Mouse (Mus musculus) kidney, embryonic 16.5 days (tissue): Measurements from ENCODE around the gene Cmip. TPM values are rescaled to one million over a fixed set of nuclear protein-coding genes. Genes with fewer than 3 reads are reported as not detected.
A peak's percentile ranks its signal among the peaks of the same experiment; 100 is the strongest.

Source experiments
- ATAC-seq: fragments of 200-750 bp; cut with Nextera tagmentation; 2 replicates; pipeline ENCODE4 v1.8.0; 2017; ENCODE audit warnings: moderate TSS enrichment; ENCODE audit not compliant: low FRiP score, low TSS enrichment
- H3K27ac ChIP-seq: fragments of 300-500 bp; sonication (generic); 2 replicates; pipeline ENCODE4 v1.5.1; 2014; ENCODE audit warnings: low read length
- H3K27me3 ChIP-seq: fragments of 300-500 bp; sonication (generic); 2 replicates; pipeline ENCODE4 v1.6.1; 2014; ENCODE audit warnings: low read length, control low read depth, mixed read lengths; ENCODE audit not compliant: insufficient read depth
- H3K36me3 ChIP-seq: fragments of 300-500 bp; sonication (generic); 2 replicates; pipeline ENCODE4 v1.6.1; 2014; ENCODE audit warnings: low read length, control low read depth, mixed read lengths; ENCODE audit not compliant: insufficient read depth
- H3K4me1 ChIP-seq: fragments of 300-500 bp; sonication (generic); 2 replicates; pipeline ENCODE4 v1.6.1; 2014; ENCODE audit warnings: low read length, control low read depth, mixed read lengths; ENCODE audit not compliant: insufficient read depth
- H3K4me2 ChIP-seq: fragments of 300-500 bp; sonication (generic); replicated peaks from 2 replicates; pipeline ENCODE4 v1.6.1; 2014; ENCODE audit warnings: low read depth, low read length
- H3K4me3 ChIP-seq: fragments of 300-500 bp; sonication (generic); 2 replicates; pipeline ENCODE4 v1.5.1; 2014; ENCODE audit warnings: mild to moderate bottlenecking, low read length
- H3K9ac ChIP-seq: fragments of 300-500 bp; sonication (generic); replicated peaks from 2 replicates; pipeline ENCODE4 v1.6.1; 2014; ENCODE audit warnings: low read length
- H3K9me3 ChIP-seq: fragments of 300-500 bp; sonication (generic); 2 replicates; pipeline ENCODE4 v1.6.1; 2016; ENCODE audit warnings: low read length, control low read depth
- WGBS: fragments of 180-500 bp; shearing (Covaris S2); extraction: QIAGEN DNeasy Blood & Tissue Kit; methylation state at CpG from one replicate; pipeline ENCODE4 v1.1.7; 2014; 5-methylcytosine and 5-hydroxymethylcytosine counted together
- polyA plus RNA-seq: library from polyadenylated mRNA; unstranded; fragments of >200 nt; fragmentation: Nextera tagmentation; extraction: Ambion mirVana; gene quantifications from 2 replicates; pipeline ENCODE4 v1.2.1, GENCODE M21; 2015

Cmip gene
- 20.4 and 21.0 TPM in 2 replicates for polyA plus RNA-seq

- Histone ChIP-seq H3K27ac (peak within 1 kb of the TSS; percentile 86), H3K36me3 (no peaks in the 10 kb centered on the region), H3K9ac (peak within 1 kb of the TSS; percentile 94), H3K4me3 (peak within 1 kb of the TSS; percentile 92), H3K27me3 (no peaks in the 10 kb centered on the region), H3K4me2 (peak within 1 kb of the TSS; percentile 85), H3K4me1 (peaks cover 44% of the 10 kb centered on the region), H3K9me3 (no peaks in the 10 kb centered on the region)
- under 1% methylated on average over 65 of the region's 65 CpGs for WGBS
- ATAC-seq: peak; percentile 10; the same call in 1 of the 2 replicates
Measured at GRCm38 (mm10) chr8:117257029-117257820, at the start of gene Cmip. Cmip (plus strand) TSS chr8:117257064.

GRCm38 (mm10) chr8:117209150-117209549 is 47.7 kb upstream of the Cmip start:
- no peak for ATAC-seq
- Histone ChIP-seq H3K27me3 (no peaks in the 10 kb centered on the region), H3K36me3 (peaks cover 9% of the 10 kb centered on the region; the same call in 1 of the 2 replicates)

GRCm38 (mm10) chr8:117212100-117212499 is 44.8 kb upstream of the Cmip start:
- H3K9ac ChIP-seq: no peak overlapping the region
- no peak overlapping the region for H3K4me3 ChIP-seq
- no peak overlapping the region for H3K4me2 ChIP-seq
- no peaks in the 10 kb centered on the region for H3K9me3 ChIP-seq
- H3K27me3 ChIP-seq: no peaks in the 10 kb centered on the region
- WGBS: 89% methylated on average over 11 of the region's 11 CpGs
- no peak for ATAC-seq
- H3K4me1 ChIP-seq: no peaks in the 10 kb centered on the region
- no peak overlapping the region for H3K27ac ChIP-seq
- H3K36me3 ChIP-seq: peaks cover 10% of the 10 kb centered on the region; the same call in 1 of the 2 replicates

More at GRCm38 (mm10) chr8:117209150-117209549, 47.7 kb upstream of the Cmip start:
- H3K27ac ChIP-seq: no peak overlapping the region
- H3K9ac ChIP-seq: no peak overlapping the region
- WGBS: 89% methylated on average over 12 of the region's 12 CpGs
- no peak overlapping the region for H3K4me3 ChIP-seq
- no peaks in the 10 kb centered on the region for H3K4me1 ChIP-seq
- no peaks in the 10 kb centered on the region for H3K9me3 ChIP-seq
- no peak overlapping the region for H3K4me2 ChIP-seq

- Histone ChIP-seq H3K27me3 (no peaks in the 10 kb centered on the region), H3K4me2 (no peak overlapping the region), H3K9me3 (no peaks in the 10 kb centered on the region), H3K9ac (no peak overlapping the region), H3K36me3 (0 out of 2 replicates have a peak, but pooled peaks cover 5% of the 10 kb centered on the region), H3K27ac (no peak overlapping the region), H3K4me3 (no peak overlapping the region), H3K4me1 (no peaks in the 10 kb centered on the region)
- WGBS: 79% methylated on average over 2 of the region's 2 CpGs
- no peak for ATAC-seq
Measured at GRCm38 (mm10) chr8:117217724-117218123, 39.1 kb upstream of the Cmip start.

- Histone ChIP-seq H3K4me3 (no peak overlapping the region), H3K9me3 (no peaks in the 10 kb centered on the region), H3K36me3 (no peaks in the 10 kb centered on the region), H3K4me1 (peaks cover 3% of the 10 kb centered on the region; the same call in 1 of the 2 replicates), H3K27ac (no peak overlapping the region), H3K9ac (no peak overlapping the region), H3K27me3 (no peaks in the 10 kb centered on the region), H3K4me2 (no peak overlapping the region)
- 77% methylated on average over 6 of the region's 6 CpGs for WGBS
- ATAC-seq: no peak
Measured at GRCm38 (mm10) chr8:117222396-117222795, 34.5 kb upstream of the Cmip start.

DNA sequence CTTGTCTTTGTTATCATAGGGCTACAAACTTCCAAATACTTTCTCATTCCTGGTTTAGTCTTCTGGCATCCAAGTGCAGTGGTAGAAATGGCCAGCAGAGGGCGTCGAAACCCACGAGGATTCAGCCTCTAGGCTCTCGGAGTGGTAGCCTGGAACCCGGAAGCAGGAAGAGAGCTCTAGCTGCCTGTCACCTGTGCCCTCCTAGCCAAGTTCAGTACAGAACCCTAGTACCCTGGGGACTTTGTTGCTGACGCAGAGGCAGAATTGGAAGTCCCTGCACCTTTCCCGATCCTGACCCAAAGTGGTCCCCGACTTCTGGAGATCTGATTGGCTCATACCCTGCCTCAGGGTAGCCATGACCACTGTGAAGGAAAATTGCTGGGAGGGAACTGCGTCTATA is 32.2 kb upstream of the Cmip start:
- H3K27ac ChIP-seq: 0 out of 2 replicates have a peak overlapping the region, but pooled peaks have one; percentile 10
- H3K36me3 ChIP-seq: no peaks in the 10 kb centered on the region
- WGBS: 11% methylated on average over 9 of the region's 9 CpGs
- H3K9ac ChIP-seq: peak overlapping the region; percentile 60
- H3K4me3 ChIP-seq: peak overlapping the region; percentile 37
- H3K4me1 ChIP-seq: peaks cover 3% of the 10 kb centered on the region; the same call in 1 of the 2 replicates
- ATAC-seq: peak; percentile 93
- peak overlapping the region; percentile 51 for H3K4me2 ChIP-seq
- H3K27me3 ChIP-seq: no peaks in the 10 kb centered on the region
- H3K9me3 ChIP-seq: no peaks in the 10 kb centered on the region

DNA sequence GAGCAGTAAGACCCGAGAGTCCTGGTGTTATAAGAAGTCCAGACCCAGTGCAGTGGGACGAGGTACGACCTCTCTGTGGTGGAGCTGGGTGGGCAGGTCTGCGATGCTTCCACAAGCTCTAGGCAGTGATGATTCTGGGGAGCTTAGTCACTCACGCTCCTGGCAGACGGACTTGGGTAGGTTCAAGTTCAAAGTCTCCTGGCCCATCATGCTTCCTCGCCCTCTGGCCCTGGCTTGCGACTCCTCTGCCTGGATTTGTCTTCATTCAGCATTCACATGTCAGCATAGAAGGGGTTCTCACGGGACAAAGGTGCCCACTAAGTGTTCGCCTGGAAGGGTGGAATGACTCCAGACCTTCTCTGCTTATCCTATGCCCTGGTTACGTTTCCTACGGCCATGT is 30.6 kb upstream of the Cmip start:
- no peak for ATAC-seq
- peaks cover 3% of the 10 kb centered on the region; the same call in 1 of the 2 replicates for H3K4me1 ChIP-seq
- H3K27ac ChIP-seq: no peak overlapping the region
- no peak overlapping the region for H3K9ac ChIP-seq
- H3K4me3 ChIP-seq: no peak overlapping the region
- no peaks in the 10 kb centered on the region for H3K36me3 ChIP-seq
- 88% methylated on average over 12 of the region's 12 CpGs for WGBS
- H3K4me2 ChIP-seq: no peak overlapping the region
- peaks cover 3% of the 10 kb centered on the region; the same call in 1 of the 2 replicates for H3K9me3 ChIP-seq
- no peaks in the 10 kb centered on the region for H3K27me3 ChIP-seq

- H3K4me2 ChIP-seq: no peak overlapping the region
- no peak overlapping the region for H3K27ac ChIP-seq
- H3K4me1 ChIP-seq: peaks cover 3% of the 10 kb centered on the region; the same call in 1 of the 2 replicates
- no peak for ATAC-seq
- H3K9me3 ChIP-seq: peaks cover 3% of the 10 kb centered on the region; the same call in 1 of the 2 replicates
- no peak overlapping the region for H3K4me3 ChIP-seq
- H3K36me3 ChIP-seq: no peaks in the 10 kb centered on the region
- 82% methylated on average over 2 of the region's 2 CpGs for WGBS
- no peak overlapping the region for H3K9ac ChIP-seq
- no peaks in the 10 kb centered on the region for H3K27me3 ChIP-seq
Measured at GRCm38 (mm10) chr8:117227339-117227738, 29.5 kb upstream of the Cmip start.

DNA sequence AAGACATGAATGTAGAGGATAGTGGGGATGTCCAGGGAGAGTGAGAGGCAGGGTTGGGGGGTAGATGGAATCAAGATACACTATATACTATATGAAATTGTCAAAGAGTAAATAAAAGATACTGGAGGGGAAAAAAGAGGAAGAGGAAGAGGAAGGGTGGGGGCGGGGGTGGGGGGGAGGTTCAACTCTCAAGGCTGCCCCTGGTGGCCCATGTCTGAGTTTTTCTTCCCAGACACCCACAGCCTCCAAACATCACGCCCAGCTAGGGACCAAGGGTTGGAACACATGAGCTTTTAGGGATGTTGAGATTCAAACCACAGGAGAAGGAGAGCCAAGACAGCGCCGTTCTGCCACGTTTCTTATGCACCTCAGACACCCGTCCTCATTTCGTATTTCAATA is 23.7 kb upstream of the Cmip start:
- 82% methylated on average over 7 of the region's 7 CpGs for WGBS
- Histone ChIP-seq H3K4me2 (no peak overlapping the region), H3K4me3 (no peak overlapping the region), H3K4me1 (no peaks in the 10 kb centered on the region), H3K9me3 (peaks cover 3% of the 10 kb centered on the region; the same call in 1 of the 2 replicates), H3K27me3 (no peaks in the 10 kb centered on the region), H3K36me3 (no peaks in the 10 kb centered on the region), H3K9ac (no peak overlapping the region), H3K27ac (no peak overlapping the region)
- no peak for ATAC-seq

GRCm38 (mm10) chr8:117236531-117236930 is 20.3 kb upstream of the Cmip start:
- Histone ChIP-seq H3K4me2 (no peak overlapping the region), H3K27ac (no peak overlapping the region), H3K4me1 (no peaks in the 10 kb centered on the region), H3K9ac (no peak overlapping the region), H3K36me3 (no peaks in the 10 kb centered on the region), H3K9me3 (no peaks in the 10 kb centered on the region), H3K27me3 (no peaks in the 10 kb centered on the region), H3K4me3 (no peak overlapping the region)
- ATAC-seq: no peak
- 96% methylated on average over 4 of the region's 4 CpGs for WGBS
